Mouse (Mus musculus): ENCODE data around the gene Tmem144.

The Tmem144 gene

DNA sequence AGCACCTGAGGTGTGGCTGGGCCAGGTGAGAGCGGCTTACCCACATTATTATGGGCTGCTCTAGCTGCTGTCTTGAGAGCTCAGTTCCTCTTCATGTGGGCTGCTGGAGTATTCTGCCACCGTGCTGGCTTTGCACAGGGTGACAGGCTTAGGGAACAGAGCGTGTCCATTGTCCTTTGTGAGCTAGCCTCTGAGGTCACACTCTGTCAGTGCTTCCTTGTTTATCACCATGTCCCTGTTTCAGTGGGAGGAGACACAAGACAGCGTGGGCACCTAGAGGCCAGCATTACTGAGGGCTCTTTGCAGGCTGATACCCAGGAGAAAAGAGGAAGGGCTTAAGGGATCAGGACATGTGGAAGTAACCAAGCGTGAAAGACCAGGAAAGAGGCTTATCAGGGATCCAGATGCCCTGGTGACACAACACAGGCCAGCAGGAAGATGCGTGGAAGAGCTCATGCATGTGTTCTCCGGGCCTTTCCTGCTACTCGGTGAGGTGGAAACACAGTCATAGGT, at the start of gene Tmem144:
Gene Tmem144 (minus strand): TSS at position 120 of the 513 bp plus-strand sequence.
- no peak for DNase-seq

GRCm38 (mm10) chr3:79901734-79902133, 49.2 kb upstream of the Tmem144 start:
- no peak for DNase-seq

DNA sequence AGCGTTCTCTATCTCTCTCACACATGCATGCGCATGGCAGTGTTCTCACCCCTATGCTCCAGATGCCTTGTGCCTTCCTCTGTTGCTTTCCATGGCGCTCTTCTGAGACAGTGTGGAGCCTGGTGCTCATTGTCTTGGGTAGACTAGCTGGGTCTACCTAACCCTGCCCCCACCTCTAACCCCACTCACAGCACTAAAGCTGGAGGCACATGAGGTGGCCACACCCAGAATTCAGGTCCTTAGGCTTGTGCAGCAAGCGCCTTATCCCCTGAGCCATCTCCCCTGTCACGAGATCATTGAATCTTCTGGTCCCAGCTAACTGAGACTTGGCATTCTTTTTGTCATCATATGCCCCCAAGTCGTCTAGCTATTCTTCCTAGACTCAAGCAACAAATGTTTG, 48.7 kb upstream of the Tmem144 start:
- DNase-seq = no peak

DNA sequence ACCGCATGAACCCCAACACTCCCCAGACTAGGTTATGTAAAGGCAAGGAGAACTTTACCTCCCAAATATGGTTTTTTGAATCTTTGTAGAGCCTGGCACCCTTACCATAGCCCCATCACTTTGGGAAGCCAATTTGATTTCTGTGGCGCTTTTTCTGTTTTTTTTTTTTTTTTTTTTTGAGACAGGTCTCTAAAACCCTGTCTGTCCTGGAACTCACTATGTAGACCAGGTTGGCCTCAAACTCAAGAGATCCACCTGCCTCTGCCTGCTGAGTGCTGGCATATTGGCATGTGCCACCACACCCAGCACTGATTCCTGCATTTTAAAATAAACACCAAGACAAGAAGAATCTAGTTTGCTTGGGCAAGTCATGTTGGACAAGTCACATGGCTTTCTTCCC, 47.9 kb upstream of the Tmem144 start:
- DNase-seq = no peak

- DNase-seq = no peak
These were observed 47.3 kb upstream of the Tmem144 start for GRCm38 (mm10) chr3:79899906-79900305.

- no peak for DNase-seq
These were observed 45.9 kb upstream of the Tmem144 start for GRCm38 (mm10) chr3:79898514-79898913.

DNA sequence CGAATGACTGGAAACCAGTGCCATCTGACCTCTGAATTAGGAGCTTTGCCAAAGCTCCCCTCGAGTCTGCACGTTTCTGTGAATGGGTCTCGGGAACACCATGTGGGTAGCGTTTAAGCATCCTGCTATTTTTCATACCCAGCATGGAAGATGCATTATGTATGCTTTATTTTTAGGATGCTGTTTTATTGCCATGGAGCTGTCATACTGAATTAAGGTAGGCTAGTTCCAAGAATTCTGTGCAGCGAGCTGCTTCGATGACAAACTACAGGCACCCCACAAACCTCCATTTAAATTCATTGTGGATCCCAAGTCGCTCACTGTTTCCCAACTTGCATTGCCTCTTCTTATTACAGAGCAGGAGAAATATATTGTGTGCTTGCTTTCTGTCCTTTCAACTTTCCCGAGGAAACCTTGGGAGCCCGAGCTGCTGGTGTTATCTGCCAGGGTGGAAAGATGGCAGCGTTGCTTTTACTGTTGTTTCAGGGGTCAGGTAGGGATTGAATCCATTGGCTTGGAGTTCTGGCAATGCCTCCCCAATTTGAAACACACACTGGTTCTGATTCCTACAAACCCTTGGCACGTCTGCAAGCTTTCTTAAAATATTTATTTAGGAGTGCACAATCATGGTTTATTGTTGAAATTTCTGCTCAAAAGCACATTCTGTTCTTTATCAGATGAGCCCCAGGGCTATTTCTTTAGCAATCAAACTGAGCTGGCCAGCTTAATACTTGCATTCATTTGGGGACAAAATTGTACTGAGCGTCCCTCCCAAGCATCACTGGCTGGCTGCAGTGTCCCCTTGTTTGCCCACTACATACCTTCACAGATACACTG, 45.2 kb upstream of the Tmem144 start:
- DNase-seq = no peak

DNA sequence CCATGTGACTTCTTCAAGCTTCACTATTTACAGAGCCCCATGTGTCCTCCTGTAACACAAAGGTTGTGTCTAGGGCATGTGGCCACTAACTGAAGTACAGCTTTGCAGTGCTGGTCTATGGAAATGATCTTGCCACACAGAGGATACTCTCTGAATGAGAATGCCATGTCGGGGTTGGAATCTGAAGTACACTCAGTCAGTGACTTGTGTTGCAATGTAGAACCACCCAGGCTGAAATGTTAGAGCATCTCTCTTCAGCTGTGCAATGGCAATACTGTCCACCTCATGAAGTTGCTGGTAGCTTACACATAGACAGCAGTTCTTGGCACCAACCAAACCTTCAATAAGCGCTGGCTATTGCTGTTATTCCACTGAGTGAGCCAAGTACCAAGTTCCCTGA, 35.4 kb upstream of the Tmem144 start:
- no peak for DNase-seq

GRCm38 (mm10) chr3:79887161-79887855, 34.7 kb upstream of the Tmem144 start:
- DNase-seq = no peak

GRCm38 (mm10) chr3:79886357-79887091, 34.0 kb upstream of the Tmem144 start:
- DNase-seq = peak in 1 of 2 experiments; percentile 15

DNA sequence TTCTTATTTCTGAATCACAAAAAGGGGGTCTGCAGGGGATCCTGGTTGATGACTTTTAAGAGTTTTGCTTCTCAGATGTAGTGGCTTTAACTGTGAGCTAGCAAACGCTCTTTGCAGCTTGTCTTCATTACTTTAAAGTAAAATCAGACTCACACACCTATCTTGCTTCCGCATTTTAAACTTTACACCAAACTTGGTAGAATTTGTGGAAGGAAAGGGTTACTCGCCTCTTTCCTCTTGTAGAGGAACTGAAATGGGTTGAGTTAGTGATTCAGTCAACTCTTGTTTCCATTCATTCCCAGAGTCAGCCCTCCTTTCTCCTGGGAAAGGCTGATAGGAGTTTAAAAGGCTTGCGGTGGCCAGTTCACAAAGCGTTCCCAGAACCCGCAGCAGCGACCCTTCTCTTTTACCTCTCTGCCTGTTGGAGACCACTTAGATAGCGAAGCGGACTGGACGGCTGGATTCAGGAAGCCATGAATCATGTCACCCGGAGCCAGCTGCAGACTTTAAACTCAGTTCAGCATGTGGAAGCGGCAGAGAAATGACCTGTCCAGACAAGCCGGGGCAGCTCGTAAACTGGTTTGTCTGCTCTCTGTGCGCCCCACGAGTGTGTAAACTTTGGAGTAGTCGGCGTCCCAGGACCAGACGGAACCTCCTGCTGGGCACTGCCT, 33.2 kb upstream of the Tmem144 start:
- peak; percentile 17 to 32 for DNase-seq

DNA sequence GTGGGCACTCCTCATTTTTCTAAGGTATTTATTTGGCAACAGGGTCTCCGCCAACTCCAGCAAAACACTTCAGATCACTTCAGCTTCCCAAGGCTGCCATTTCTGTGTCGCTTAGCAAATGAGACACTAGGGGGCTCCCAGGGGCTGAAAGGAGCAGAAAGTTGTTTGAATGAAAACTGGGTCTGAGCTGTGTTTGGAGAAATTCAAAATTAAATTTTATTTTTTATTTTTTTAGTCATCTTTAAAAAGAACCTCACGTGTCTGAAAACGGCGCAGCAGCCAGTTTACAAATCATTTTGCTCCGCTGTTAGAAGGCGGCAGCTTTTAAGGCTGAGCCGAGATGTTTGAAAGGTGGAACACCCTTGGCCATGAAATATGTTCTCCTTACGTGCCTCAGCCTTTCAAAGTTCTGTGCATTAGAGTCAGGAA, 32.2 kb upstream of the Tmem144 start:
- DNase-seq = peak in 1 of 2 experiments; percentile 58

DNA sequence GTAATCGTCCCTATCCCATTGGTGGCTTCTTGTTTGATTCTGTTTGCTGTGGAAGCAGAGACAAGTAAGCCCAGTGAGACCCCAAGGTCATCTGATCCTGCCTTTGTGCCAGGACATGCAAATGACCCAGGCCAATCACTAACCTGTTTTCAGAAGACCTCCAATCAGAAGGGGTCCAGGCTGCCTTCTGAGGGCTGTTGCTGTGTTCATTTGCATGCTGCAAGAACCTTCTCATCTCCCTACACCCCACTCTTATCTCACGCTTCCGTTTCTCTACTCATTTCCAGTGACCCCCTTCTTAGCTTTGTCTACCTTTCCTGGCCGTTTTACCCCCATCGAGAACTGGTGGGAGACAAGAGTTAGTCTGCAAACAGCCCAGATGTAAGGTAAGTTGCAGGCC, 31.7 kb upstream of the Tmem144 start, which contains the start of gene Fam198b:
Gene Fam198b (plus strand): TSS at position 229 of the 400 bp plus-strand sequence.
- DNase-seq = no peak

DNA sequence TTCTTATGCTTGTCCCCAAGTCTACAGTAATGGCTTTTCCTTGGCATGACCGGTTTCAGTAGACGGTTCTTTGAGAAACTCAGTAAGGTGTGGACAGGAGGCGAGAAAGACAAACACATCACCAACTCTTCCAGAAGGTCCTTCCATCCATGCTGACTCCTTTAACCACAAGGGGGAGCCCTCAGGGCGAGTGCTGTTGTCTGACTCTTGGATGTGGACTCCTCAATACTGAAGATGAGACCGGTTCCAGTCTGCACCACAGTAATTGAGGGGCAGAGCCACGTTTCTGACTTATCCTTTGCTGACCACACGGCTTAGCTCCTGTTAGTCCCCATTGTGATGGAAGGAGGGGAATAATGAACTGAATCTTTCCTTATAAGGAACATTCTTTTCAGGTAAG, 30.5 kb upstream of the Tmem144 start:
- peak; percentile 35 to 72 for DNase-seq

DNA sequence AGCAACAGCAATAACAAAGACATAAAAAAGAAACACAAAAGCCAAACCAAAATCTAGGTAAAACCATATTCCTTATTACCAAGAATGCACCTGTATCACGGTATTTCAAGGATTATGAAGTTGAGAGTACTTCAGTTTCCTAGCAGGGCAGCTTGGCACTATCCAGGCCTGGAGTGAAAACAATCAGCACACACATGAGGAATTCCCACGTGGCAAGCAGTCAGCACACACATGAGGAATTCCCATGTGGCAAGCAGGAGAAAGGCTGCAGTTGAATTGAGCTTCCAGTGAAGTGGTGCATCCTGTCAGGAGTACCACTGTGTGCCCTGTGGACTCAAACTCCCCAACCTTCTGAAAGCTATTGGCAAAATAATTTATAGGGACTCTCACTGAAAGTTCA, 29.1 kb upstream of the Tmem144 start:
- DNase-seq = no peak

GRCm38 (mm10) chr3:79879246-79879645, 26.7 kb upstream of the Tmem144 start:
- DNase-seq = no peak

- DNase-seq = no peak
These were observed 25.8 kb upstream of the Tmem144 start for GRCm38 (mm10) chr3:79878350-79878749.

- DNase-seq = no peak
These were observed 22.9 kb upstream of the Tmem144 start for GRCm38 (mm10) chr3:79875471-79875870.

DNA sequence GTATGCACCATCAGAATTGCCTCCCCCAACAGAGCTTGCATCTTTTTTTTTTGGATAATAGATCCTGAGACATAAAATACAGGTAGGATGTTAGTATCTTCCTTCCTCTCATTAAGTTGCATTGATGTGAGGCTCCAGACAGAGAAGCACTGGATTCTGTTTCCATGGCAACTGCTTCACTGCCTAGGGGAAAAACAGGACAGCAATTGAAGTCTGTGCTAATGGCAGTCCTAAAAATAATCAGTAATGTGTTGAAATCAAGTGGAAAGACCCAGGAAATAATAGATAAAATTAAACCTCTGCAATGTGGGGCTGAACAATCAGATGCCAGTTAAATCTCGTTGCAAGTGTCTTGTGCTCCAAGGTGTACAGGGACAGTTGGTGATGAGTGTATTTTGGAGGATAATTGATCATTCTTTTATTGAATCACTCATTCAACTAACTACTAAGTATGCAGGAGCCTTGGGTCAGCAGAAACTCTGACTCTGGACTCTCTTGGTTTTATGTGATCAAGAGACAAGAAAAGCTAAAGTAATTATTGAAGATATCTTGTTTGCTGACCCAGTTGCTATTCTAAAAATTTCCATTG, 14.6 kb upstream of the Tmem144 start:
- DNase-seq = no peak

GRCm38 (mm10) chr3:79866526-79866925, 14.0 kb upstream of the Tmem144 start:
- no peak for DNase-seq

- DNase-seq = peak in 1 of 2 experiments; percentile 64
These were observed 13.5 kb upstream of the Tmem144 start for GRCm38 (mm10) chr3:79866089-79866488.

DNA sequence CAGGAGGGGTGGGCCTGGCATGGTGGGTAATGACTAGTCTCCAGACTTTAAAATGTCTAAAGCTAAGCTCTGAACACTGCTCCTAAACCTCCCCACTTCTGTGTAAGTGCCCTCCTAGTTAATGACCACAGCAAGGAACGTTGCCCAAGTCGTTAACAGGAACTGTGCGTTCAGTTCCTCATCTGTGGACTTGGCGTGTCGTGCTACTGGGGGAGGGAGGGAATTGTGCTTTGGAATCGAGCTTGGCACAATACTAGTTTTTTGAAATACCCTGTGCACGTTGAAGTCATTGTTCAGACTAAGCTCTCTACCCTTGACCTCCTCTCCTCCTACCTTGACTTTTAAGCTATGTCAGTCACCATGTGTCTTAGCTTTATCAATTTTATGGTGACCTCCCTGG, 12.3 kb upstream of the Tmem144 start:
- peak in 1 of 2 experiments; percentile 22 for DNase-seq

All from kidney, adult 8-10 months (tissue).